Mouse (Mus musculus) spleen, adult 12 weeks (tissue): ENCODE data around the gene Nek2.

Experiments used
- DNase-seq: peaks from one replicate; pipeline ENCODE4 v3.0.0; 2022; ENCODE audit warnings: low spot score

The Nek2 gene

DNA sequence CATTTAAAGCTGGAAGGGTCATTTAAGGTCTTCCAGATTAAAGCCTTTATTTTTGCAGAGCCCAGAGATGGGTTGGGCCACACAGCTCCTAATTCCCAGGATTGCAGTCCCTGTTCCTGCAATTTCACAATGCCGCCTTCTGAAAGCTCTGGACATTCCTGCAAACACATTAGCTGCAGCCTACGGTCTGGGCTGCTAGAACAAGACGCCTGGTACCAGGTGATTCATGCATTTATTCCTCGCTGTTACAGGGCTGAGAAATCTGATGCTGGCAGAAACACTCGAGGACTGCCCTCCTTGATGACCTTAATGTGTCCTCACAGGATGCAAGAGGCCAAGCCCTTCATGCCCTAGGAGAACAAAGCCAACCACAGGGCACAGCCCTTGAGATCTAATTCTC, 6.3 kb upstream of the Nek2 start:
- no peak for DNase-seq

DNA sequence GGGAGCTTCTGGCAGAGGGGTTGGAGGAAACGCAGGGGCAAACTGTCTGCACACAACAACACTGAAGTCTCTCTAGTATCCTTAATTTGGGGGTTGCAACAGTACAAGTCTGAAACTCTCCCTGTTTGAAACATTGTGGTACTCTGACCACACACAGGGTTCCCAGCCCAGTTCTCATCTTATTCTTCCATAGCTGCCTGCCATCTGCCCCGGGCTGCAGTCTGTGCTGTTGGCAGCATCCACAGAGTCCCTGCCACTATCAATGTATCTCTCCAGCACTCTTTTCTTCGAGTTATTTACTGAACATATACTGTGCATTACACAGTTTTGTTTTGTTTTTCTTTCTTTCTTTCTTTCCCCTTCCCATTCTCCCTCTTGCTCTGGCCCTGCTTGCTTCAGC, 4.6 kb upstream of the Nek2 start:
- DNase-seq = no peak

DNA sequence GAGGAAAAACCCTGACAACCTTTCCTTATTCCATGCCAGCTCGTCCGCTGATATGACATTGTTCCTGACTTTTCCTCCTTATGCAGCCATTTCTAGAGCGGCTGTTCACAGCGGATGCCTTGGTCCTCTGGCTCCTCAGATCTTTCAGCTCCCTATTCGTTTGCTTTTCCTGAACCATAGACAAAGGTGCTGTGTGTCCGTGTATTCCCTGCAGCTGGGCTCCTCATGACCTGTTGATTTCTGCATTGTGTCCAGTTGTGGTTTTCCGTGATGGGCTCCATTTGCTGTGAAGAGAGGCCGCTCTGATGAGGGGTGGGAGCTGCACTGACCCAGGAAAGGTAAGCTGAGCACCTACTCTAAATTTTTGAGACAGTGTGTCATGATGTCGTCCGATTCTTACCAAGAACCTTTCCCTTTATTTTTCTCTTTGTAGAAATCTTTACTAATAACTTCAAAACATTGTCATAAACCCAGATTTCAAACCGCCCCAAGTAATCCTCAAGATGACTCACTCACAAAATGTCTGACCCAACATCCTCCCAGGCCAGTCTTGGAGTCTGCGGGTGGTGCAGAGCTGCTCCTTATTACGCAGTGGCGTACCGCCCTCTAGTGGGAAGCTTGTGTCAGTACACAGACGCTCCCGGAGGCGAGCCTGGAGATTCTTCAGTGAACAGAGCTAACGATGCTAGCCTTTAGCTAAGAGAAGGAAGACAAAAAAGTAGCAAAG, 3.7 kb upstream of the Nek2 start:
- peak; percentile 70 for DNase-seq

DNA sequence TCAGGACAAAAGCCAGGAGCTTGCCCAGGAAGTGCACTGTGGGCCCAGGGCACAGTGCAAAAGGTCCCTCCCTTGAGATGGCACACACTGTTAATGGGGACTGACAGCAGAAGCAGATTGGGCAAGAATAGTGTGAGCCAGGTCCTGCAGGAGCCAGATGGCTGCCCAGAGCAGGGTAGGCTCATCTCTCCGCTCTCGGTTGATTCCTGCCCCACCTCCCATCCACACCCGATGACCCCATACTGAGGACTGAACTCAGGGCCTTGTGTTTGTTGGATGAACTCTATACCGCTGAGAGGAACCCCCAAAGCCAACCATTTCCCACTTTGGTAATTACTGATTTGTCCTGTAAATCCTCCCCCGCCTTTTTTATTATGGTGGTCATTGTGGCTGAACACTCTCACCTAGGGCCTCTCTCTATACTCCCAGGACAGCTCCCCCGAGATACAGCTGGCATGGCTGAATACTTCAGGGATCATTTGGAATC, 3.1 kb upstream of the Nek2 start:
- no peak for DNase-seq

DNA sequence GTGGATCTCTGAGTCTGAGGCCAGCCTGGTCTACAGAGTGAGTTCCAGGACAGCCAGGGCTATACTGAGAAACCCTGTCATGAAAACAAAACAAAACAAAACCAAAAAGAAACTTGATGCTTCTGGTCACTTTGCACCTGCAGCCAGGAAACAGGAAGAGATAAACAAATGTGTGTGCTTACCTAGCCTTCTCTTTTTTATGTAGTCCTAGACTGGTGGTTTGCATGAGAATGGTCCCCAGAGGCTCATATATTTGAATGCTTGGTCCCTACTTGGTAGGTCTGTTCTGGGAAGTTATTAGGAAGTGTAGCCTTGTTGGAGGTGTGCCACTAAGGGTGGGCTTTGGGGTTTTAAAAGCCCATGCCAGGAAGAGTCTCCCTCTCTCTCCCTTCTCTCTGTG, 2.2 kb upstream of the Nek2 start:
- no peak for DNase-seq

DNA sequence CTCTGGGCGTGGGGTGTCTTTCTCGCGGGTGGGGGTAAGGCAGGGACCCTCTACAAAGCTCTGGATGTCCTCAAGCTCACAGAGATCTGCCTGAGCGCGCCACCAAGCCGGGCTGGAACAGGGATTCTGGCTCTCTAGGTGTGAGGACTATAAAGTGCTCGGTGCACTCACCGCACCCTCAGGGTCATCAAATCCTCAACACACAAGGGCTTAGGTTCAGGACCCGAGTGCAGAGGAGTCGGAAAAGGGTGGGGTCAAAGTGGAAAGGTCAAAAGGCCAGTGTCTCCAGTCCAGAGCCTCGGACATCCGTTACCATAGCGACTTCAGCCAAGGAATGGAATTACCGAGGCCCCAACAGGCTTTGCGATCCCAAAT, 306 bp upstream of the Nek2 start:
- no peak for DNase-seq

DNA sequence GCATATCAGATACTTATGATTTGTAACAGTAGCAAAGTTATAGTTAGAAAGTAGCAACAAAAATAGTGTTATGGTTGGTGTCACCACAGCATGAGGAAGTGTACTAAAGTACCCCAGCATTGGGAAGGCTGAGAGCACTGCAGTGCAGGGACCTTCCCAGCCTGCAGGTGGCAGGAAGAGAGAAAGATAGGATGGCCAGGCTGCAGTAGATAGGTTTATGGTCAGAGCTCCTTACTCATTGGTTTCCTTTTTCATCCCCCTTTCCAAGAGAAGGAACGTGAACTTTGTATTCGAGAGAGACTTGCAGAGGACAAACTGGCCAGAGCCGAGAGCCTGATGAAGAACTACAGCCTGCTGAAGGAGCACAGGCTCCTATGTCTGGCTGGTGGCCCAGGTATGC, 7.9 kb downstream of the Nek2 start:
- DNase-seq = no peak

DNA sequence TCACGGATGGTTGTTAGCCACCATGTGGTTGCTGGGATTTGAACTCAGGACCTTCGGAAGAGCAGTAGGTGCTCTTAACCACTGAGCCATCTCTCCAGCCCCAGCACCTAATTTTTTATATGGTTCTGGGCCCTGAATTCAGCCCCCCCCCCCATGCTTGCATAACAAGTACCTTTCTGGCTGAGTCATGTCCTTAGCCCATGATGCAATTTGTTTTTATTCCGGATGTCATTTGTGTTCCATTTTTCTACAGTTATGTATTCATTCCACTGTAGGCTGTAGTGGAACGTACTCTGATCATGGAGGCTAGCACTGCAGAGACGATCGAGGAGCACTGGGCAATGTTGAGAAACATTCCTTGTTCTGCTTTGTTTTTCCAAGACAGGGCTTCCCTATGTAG, 12.2 kb downstream of the Nek2 start:
- no peak for DNase-seq

DNA sequence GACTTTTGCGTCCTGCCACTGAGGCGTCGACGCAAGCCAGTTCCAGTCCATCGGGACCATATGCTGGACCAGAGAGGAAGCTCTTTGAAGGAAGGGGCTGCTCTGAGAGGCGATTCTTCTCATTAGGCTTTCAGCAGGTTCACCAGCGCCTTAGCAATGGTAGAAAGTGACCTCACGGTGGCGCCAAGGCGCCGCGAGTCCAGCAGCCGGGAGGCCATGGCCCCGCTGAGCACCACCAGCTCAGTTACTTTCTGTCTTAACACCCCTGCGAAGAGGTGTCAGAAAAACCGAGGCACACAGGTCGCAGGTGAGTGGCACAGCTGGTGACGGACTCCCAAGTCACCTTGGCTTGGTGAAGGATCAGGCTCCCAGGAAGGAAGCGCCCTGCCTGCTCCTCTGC, 13.6 kb downstream of the Nek2 start:
- peak; percentile 60 for DNase-seq

DNA sequence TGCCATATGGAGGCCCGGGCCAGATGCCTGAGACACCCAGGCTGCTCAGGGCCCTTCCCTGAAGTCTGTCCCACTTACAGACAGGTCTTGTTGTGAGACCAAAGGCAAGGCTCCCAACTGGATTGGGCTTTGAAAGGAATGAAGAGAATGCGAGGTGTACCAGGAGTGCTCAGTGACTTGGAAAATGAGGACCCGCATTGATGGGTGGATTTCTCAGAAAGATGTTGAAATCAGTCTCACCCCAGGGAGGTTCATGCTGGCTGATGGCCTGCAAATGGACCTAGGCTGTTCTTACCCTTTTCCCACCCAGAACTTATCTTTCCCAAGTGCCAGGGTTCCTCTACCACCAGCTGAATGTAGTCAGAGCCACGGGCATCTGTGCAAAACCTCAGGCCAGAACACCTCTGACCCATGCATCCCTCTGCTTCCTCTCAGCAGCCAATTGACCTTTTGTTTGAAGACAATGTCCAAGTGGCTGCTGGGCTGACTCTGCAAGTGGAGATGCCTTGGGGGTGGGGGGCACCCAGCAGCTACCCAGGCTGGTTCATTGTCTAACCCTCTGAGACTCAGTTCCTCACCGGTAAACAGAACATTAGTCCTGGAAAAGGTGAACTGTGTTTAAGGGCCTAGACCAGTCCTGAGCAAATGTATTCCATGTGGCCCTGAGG, 15.2 kb downstream of the Nek2 start:
- no peak for DNase-seq

DNA sequence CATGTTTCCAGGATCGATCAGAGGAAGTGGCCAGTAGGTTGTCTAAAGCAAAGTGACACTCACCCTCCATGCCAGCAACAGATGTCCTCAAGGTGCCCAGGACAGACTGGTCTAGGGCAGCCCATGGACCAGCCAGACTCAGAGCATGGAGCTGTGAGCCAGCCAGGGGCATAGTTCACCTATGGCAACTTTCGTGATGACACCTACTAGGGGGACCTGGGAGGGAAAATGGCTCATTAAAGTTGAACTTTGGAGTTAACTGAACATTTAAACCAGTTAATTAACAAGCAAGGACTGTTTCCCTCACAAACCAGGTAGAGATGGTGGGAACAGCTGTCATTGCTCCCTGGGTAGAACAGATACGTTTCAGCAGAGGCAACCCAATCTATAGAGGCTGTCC, 16.4 kb downstream of the Nek2 start:
- no peak for DNase-seq

DNA sequence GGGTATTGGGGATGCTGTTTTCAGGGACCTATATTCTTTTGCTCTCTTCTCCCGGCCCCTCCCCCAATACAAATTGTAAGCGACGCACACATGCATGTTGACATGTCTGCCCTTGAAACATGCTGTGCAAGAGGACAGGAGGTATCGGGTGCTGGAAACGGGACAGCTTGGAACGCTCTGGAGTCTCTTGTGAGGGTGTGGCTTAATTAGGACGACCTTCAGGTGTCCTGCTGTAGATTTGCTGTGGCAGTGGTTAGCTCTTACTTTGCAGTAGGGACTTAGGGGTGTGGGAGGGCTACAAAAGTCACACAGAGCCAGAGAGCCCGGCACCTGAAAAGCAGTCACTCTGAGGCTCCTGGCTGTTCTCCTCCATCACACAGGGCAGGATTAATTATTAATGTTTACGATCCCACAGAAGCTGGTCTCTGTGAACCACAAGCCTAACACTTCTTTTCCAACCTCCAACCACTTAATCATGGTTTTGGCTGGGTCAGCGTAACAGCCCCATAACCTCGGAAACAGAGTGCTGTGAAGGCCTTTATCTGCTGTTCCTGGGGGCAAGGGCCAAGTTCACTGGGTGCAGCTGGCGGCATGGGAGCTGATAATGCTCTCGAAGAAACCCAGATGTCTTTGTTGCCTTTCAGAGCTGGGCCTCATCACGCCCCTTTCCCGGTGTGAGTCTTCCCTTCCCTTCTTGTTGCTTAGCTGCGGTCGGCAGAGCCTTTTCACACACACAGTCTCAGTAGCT, 17.9 kb downstream of the Nek2 start:
- DNase-seq = no peak

DNA sequence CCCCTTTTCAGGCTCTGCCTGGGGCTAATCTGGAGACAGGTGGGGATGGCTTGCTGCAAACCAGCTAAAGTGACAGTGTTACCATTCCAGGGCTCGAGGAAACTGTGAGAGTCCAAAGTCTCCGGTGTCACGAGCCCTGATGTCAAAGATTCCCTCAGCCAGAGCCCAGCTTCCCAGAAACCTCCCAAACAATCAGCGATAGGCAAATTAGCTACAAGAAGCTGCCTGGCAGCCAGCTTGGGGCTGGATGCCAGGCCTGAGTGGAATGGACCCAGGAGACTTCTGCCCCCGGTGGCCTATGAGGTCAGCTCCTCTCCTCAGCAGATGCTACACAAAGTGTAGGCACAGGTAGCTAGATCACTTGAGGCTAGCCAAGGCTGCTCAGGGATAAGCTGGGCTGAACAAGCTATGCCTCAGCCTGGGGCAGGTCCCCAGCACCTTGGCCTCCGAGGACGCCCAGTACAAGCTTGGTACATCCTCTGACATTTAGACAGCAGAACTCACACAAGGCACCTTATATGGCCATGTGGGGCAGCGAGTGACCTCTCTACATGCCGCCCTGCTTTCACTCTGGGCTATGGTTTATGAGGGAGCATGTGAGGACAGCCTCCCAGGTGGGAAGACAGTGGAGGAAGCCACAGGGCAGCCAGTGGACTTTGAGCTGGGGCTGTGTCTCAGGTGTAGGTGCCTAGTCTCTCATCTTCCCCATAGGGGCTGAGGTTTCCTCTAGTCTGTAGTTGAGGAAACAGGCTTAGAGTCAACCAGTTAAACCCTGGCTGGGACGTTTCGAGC, 19.7 kb downstream of the Nek2 start:
- DNase-seq = no peak

DNA sequence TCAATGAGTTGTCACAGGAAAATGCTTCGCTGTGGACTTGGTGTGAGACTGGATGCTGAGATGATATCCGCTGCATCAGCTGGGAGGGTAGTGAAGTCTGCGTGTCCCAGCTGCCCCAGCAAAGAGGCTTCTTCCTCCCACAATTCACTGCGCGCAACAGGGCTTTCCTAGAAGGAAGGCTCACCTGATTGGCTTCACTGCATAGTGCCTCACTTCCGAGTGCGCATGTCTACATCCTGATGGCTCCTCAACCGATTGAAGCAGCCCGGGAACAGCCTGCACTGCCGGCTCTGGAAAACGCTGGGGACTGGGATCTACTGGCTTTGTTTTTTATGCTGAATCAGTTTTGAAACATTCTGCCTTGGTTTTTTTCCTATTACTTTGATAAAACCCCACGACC, 21.0 kb downstream of the Nek2 start:
- DNase-seq = no peak

DNA sequence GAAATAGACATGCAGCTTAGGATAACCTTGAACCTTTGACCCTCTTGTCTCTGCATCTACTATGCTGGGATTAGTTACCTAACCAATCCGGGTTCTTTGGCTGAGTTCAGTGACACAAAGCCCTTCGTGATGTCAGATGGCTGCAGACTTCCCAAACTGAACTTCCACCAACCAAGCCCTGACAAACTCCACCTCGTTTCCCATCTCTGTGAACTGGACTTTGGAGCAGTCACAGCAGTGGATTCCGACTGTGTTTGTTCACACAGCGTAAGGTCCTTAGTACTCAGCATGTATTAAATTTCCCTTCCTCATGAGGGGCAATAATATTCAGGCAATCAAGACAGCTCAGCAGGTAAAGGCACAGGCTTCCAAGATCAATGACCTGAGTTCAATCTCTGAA, 25.4 kb downstream of the Nek2 start:
- no peak for DNase-seq

DNA sequence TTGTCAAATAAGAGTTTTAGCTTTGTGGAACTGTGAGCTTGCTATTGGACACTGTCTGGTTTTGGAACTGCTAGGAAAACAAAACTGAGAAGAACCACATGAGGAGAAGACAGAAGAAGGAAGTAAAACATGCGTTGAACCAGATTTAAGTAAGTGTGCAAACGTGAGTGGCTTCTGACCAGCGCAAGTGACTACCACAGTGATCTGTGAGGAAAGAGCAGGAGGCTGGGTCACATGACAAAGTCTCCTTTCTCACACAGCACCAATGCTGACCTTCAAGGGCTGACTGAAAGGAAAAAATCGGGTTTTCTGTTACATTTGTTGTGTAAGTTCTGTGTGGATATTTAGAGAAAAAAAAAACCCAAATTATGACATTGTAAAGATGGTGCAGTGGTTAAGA, 28.3 kb downstream of the Nek2 start:
- DNase-seq = no peak

DNA sequence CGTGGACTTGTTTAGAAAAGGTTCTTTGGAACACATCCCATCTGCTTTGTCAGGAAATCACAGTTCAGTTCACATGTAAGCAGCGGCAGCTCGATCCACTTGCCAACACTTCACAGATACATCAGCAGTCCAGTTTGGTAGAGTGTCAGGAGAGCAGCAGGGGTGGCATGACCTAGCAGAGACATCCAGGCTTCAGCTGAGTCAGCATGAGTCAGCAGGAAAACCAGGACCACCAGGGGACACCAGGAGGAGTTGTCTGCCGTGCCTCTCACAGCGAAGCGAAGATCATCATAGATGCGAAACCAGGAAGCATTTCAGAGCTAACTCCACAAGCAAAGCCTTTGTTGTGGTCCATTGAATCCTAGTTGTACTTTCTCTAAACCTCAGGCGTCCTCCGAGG, 32.2 kb downstream of the Nek2 start:
- peak; percentile 26 for DNase-seq

DNA sequence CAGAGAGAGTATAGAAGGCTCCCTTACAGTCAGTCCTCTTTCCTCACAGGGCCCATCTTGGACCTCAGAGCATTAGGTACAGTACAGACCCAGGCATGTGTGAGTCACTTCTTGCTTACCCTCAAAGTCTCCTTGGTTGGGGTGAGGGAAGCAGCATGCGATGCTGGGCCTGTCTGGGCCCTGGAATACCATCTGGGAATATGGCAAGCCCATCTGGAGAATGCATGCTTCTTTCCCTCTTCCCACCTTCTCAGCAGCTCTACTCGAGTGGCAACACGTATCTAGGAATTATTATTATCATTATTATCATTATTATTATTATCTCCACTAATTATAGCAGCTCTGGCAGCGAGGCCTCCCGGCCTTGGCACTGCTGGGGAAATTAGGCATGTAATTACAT, 33.5 kb downstream of the Nek2 start:
- DNase-seq = no peak

DNA sequence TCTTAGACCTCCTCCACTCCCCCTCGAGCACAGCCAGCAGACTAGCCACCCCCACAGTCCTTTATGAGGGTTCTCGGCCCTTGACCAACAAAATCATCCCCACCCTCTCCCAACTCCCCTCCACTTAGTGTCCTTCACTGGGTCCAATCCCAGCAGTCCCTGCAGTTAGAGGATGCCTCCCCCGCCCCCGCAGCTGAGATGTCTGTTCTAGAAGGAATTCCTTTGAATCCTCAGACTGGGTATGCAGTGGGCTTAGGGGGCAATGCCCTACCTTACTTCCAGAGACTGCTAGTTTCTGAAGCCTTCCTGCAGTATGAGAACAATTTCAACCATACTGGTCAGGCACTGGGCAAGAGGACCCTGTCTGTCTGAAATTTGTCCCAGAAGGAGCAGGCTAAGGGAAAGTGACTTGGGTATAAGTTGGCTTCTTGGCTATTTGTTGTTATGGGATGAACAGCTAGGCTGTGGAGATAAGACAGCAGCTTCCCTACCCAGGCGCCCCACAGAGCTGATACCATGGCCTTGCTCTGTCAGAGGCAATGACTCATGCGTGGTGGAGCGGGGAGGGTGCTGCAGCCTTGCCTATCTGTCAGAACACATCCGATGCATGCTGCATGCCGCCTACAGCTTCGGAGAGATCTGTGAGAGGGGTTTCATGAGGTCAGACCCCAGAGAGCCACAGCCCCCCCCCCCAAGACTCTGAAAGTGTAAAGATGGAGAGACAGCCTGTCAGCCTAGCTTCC, 34.1 kb downstream of the Nek2 start:
- peak; percentile 73 for DNase-seq

DNA sequence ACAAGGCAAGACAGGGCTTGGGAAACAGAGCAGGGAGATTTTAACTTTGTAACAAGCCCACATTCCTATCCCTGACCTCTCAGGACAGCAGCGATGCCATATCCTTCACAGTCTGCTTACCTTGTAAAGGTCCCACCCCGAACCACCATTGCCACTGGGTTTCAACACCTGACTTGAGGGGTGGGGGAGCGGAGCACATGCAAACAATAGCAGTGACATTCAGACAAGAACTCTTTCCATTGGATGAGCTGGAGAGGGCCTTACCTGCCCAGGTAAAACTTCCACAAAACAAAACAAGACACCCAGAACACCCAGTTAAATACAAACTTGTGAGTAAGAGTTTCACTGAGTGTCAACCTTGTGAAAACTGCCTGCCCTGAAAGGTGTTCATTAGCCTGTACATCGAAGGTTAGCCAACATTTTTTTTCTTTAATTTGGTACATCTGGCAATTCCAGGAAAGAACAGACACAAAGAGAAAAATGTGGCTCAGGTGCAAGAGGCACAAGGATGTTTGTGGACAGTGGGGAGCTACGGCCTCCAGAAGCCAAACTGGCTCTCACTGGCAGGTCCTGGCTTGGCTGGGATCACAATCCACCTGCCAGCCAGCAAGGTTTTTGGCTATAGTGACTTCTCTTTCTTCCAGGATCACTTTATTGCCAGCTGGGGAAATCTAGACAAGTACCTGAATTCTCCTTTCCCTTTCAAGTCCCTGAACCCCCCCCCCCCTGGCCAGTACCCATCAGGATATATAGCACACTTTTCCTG, 35.8 kb downstream of the Nek2 start:
- no peak for DNase-seq

DNA sequence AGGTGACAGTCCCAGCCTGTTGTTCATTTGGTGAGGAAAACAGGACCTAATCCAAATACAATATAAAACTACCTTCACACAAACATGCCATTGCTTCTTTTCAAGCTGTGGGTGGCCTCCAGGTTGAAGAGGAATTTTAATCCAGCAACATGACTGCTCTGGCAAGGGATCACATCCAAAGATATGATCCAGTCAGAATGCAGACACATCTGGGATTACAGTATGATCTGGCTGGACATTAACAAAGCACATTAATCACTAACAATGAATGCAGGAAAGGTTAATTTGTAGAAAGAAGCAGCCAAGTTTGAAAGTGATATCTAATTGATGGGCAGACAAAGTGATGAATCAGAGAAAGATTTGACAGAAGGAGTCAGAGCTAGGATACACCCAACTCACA, 36.9 kb downstream of the Nek2 start:
- DNase-seq = no peak
